Mouse (Mus musculus) macrophage (primary cell): Measurements from ENCODE around the gene Pycr2. TPM values are rescaled to one million over a fixed set of nuclear protein-coding genes. Genes with fewer than 3 reads are reported as not detected.
"Not testable (repeated sequence)": the region's sequence is repeated elsewhere in the genome, so short reads cannot be mapped to it uniquely, and the experiment has no call there.

Experiments
- H3K27ac ChIP-seq: fragments of 350-480 bp; formaldehyde crosslinking; 2 replicates; pipeline ENCODE4 v1.9.0; 2021
- H3K36me3 ChIP-seq: fragments of 350-480 bp; formaldehyde crosslinking; 2 replicates; pipeline ENCODE4 v1.9.0; 2021; ENCODE audit errors: inconsistent target
- H3K4me3 ChIP-seq: fragments of 350-480 bp; formaldehyde crosslinking; 2 replicates; pipeline ENCODE4 v1.9.0; 2021; ENCODE audit errors: inconsistent target
- H3K79me2 ChIP-seq: fragments of 350-480 bp; formaldehyde crosslinking; 2 replicates; pipeline ENCODE4 v1.9.0; 2021; ENCODE audit errors: inconsistent target
- WGBS: methylation state at CpG from one replicate; pipeline ENCODE4 v1.1.7; 2026; ENCODE audit warnings: inconsistent platforms; ENCODE audit not compliant: missing documents; 5-methylcytosine and 5-hydroxymethylcytosine counted together
- polyA plus RNA-seq: library from polyadenylated mRNA; stranded (reverse); fragments of 250-400 nt; gene quantifications from 3 replicates; pipeline ENCODE4 v1.2.4, GENCODE M21; 2018; ENCODE audit warnings: inconsistent platforms

Gene Pycr2
- polyA plus RNA-seq, 1 experiment from 2014 or later, result 6.7 TPM

GRCm38 (mm10) chr1:180913797-180914196 is 9.7 kb downstream of the Pycr2 start:
- H3K4me3 ChIP-seq, result no peak overlapping the region
- WGBS, result 90% methylated on average over 4 of the region's 4 CpGs
- H3K36me3 ChIP-seq, result no peaks in the 10 kb centered on the region
- no peaks in the 10 kb centered on the region for H3K79me2 ChIP-seq
- H3K27ac ChIP-seq, result no peak overlapping the region

GRCm38 (mm10) chr1:180916425-180916824 is 12.3 kb downstream of the Pycr2 start:
- Histone ChIP-seq H3K4me3 (no peak overlapping the region), H3K79me2 (no peaks in the 10 kb centered on the region), H3K27ac (no peak overlapping the region), H3K36me3 (no peaks in the 10 kb centered on the region)
- 91% methylated on average over 11 of the region's 11 CpGs for WGBS

- no peak overlapping the region for H3K4me3 ChIP-seq
- H3K79me2 ChIP-seq, result no peaks in the 10 kb centered on the region
- WGBS, result 0% methylated on average over 1 of the region's 1 CpGs
- no peak overlapping the region for H3K27ac ChIP-seq
- H3K36me3 ChIP-seq, result no peaks in the 10 kb centered on the region
Observed at GRCm38 (mm10) chr1:180917053-180917452, 13.0 kb downstream of the Pycr2 start.

GRCm38 (mm10) chr1:180919686-180920085 is 15.6 kb downstream of the Pycr2 start:
- no peaks in the 10 kb centered on the region for H3K36me3 ChIP-seq
- H3K79me2 ChIP-seq, result no peaks in the 10 kb centered on the region
- H3K27ac ChIP-seq, result no peak overlapping the region
- no peak overlapping the region for H3K4me3 ChIP-seq
- WGBS, result 76% methylated on average over 8 of the region's 8 CpGs

- Histone ChIP-seq H3K27ac (peak overlapping the region; percentile 56), H3K36me3 (no peaks in the 10 kb centered on the region), H3K79me2 (no peaks in the 10 kb centered on the region), H3K4me3 (no peak overlapping the region)
- 18% methylated on average over 6 of the region's 6 CpGs for WGBS
Observed at GRCm38 (mm10) chr1:180922273-180923048, 18.4 kb downstream of the Pycr2 start.

GRCm38 (mm10) chr1:180924737-180925136 is 20.6 kb downstream of the Pycr2 start:
- no peaks in the 10 kb centered on the region for H3K36me3 ChIP-seq
- no peaks in the 10 kb centered on the region for H3K79me2 ChIP-seq
- H3K27ac ChIP-seq, result no peak overlapping the region
- no peak overlapping the region for H3K4me3 ChIP-seq
- 100% methylated on average over 2 of the region's 2 CpGs for WGBS

GRCm38 (mm10) chr1:180926286-180926685 is 22.2 kb downstream of the Pycr2 start:
- no peak overlapping the region for H3K27ac ChIP-seq
- whole genome bisulfite sequencing, result 67% methylated on average over 4 of the region's 4 CpGs

GRCm38 (mm10) chr1:180929599-180929998 is 25.5 kb downstream of the Pycr2 start:
- Histone ChIP-seq H3K4me3 (no peak overlapping the region), H3K36me3 (no peaks in the 10 kb centered on the region), H3K79me2 (no peaks in the 10 kb centered on the region), H3K27ac (no peak overlapping the region)
- WGBS, result 83% methylated on average over 2 of the region's 2 CpGs

More at GRCm38 (mm10) chr1:180926286-180926685, 22.2 kb downstream of the Pycr2 start:
- Histone ChIP-seq H3K4me3 (no peak overlapping the region), H3K79me2 (no peaks in the 10 kb centered on the region), H3K36me3 (no peaks in the 10 kb centered on the region)

GRCm38 (mm10) chr1:180931106-180931505 is 27.0 kb downstream of the Pycr2 start:
- Histone ChIP-seq H3K4me3 (no peak overlapping the region), H3K79me2 (no peaks in the 10 kb centered on the region), H3K27ac (no peak overlapping the region), H3K36me3 (no peaks in the 10 kb centered on the region)
- 75% methylated on average over 3 of the region's 3 CpGs for WGBS

- WGBS, result 76% methylated on average over 6 of the region's 6 CpGs
- H3K27ac ChIP-seq, result no peak overlapping the region
- H3K36me3 ChIP-seq, result no peaks in the 10 kb centered on the region
Observed at GRCm38 (mm10) chr1:180933659-180934058, 29.6 kb downstream of the Pycr2 start.

GRCm38 (mm10) chr1:180934467-180935419 is 30.6 kb downstream of the Pycr2 start, which contains the start of gene Lefty1:
TSS of gene Lefty1 (plus strand) at chr1:180935022.
- Histone ChIP-seq H3K4me3 (no peak within 1 kb of the TSS), H3K79me2 (no peaks in the 10 kb centered on the region), H3K36me3 (no peaks in the 10 kb centered on the region), H3K27ac (no peak within 1 kb of the TSS)
- WGBS, result 91% methylated on average over 21 of the region's 21 CpGs

More at GRCm38 (mm10) chr1:180933659-180934058, 29.6 kb downstream of the Pycr2 start:
- no peak overlapping the region for H3K4me3 ChIP-seq
- H3K79me2 ChIP-seq, result no peaks in the 10 kb centered on the region

- H3K27ac ChIP-seq, H3K36me3 ChIP-seq, H3K4me3 ChIP-seq, H3K79me2 ChIP-seq: not testable (repeated sequence)
- 31% methylated on average over 25 of the region's 41 CpGs for WGBS
Observed at GRCm38 (mm10) chr1:180936610-180937398, 32.7 kb downstream of the Pycr2 start.

- not testable (repeated sequence) for H3K4me3 ChIP-seq, H3K36me3 ChIP-seq, H3K79me2 ChIP-seq, H3K27ac ChIP-seq
- 88% methylated on average over 6 of the region's 13 CpGs for WGBS
Observed at GRCm38 (mm10) chr1:180937631-180938030, 33.5 kb downstream of the Pycr2 start.

GRCm38 (mm10) chr1:180938781-180939180 is 34.7 kb downstream of the Pycr2 start:
- H3K27ac ChIP-seq, H3K4me3 ChIP-seq, H3K36me3 ChIP-seq: not testable (repeated sequence)
- peaks cover 12% of the 10 kb centered on the region for H3K79me2 ChIP-seq
- WGBS, result 85% methylated on average over 2 of the region's 2 CpGs
